Mouse (Mus musculus) kidney, embryonic 14.5 days (tissue): ENCODE results near the gene Kif16b. TPM values are rescaled to one million over a fixed set of nuclear protein-coding genes. Genes with fewer than 3 reads are reported as not detected.

Experiments
- ATAC-seq: fragments of 200-750 bp; cut with Nextera tagmentation; 2 replicates; pipeline ENCODE4 v1.8.0; 2017; ENCODE audit warnings: moderate number of reproducible peaks, mild to moderate bottlenecking, moderate TSS enrichment, moderate library complexity; ENCODE audit not compliant: low FRiP score, low TSS enrichment
- H3K27ac ChIP-seq: fragments of 300-500 bp; sonication (generic); 2 replicates; pipeline ENCODE4 v1.5.1; 2014; ENCODE audit warnings: low read depth, mild to moderate bottlenecking, low read length, moderate library complexity, mixed read lengths
- H3K27me3 ChIP-seq: fragments of 300-500 bp; sonication (generic); 2 replicates; pipeline ENCODE4 v1.6.1; 2014; ENCODE audit warnings: mild to moderate bottlenecking, low read length; ENCODE audit not compliant: control insufficient read depth, insufficient read depth
- H3K36me3 ChIP-seq: fragments of 300-500 bp; sonication (generic); 2 replicates; pipeline ENCODE4 v1.6.1; 2014; ENCODE audit warnings: low read length, mixed read lengths; ENCODE audit not compliant: control insufficient read depth, insufficient read depth
- H3K4me1 ChIP-seq: fragments of 300-500 bp; sonication (generic); 2 replicates; pipeline ENCODE4 v1.6.1; 2014; ENCODE audit warnings: low read length, mixed read lengths; ENCODE audit not compliant: control insufficient read depth, insufficient read depth
- H3K4me2 ChIP-seq: fragments of 300-500 bp; sonication (generic); replicated peaks from 2 replicates; pipeline ENCODE4 v1.6.1; 2014; ENCODE audit warnings: low read depth, mild to moderate bottlenecking, low read length
- H3K4me3 ChIP-seq: fragments of 300-500 bp; sonication (generic); 2 replicates; pipeline ENCODE4 v1.5.1; 2014; ENCODE audit warnings: mild to moderate bottlenecking, low read length
- H3K9ac ChIP-seq: fragments of 300-500 bp; sonication (generic); 2 replicates; pipeline ENCODE4 v1.6.1; 2014; ENCODE audit warnings: low read depth, mild to moderate bottlenecking, low read length, moderate library complexity
- H3K9me3 ChIP-seq: fragments of 300-500 bp; sonication (generic); 2 replicates; pipeline ENCODE4 v1.6.1; 2016; ENCODE audit warnings: low read length; ENCODE audit not compliant: control insufficient read depth
- WGBS: fragments of 180-500 bp; shearing (Covaris S2); extraction: QIAGEN DNeasy Blood & Tissue Kit; methylation state at CpG from one replicate; pipeline ENCODE4 v1.1.7; 2014; 5-methylcytosine and 5-hydroxymethylcytosine counted together
- polyA plus RNA-seq: library from polyadenylated mRNA; unstranded; fragments of >200 nt; fragmentation: Nextera tagmentation; extraction: Ambion mirVana; gene quantifications from 2 replicates; pipeline ENCODE4 v1.2.1, GENCODE M21; 2014

Kif16b gene
- polyA plus RNA-seq, 1 experiment from 2014 or later = 17.1 TPM

GRCm38 (mm10) chr2:142682965-142683709, 218.2 kb downstream of the Kif16b start:
- Histone ChIP-seq H3K4me3 (no peak overlapping the region), H3K27me3 (no peaks in the 10 kb centered on the region), H3K4me1 (no peaks in the 10 kb centered on the region), H3K4me2 (no peak overlapping the region), H3K9ac (no peak overlapping the region), H3K9me3 (no peaks in the 10 kb centered on the region), H3K36me3 (no peaks in the 10 kb centered on the region), H3K27ac (no peak overlapping the region)
- WGBS = 75% methylated on average over 5 of the region's 5 CpGs
- no peak for ATAC-seq

DNA sequence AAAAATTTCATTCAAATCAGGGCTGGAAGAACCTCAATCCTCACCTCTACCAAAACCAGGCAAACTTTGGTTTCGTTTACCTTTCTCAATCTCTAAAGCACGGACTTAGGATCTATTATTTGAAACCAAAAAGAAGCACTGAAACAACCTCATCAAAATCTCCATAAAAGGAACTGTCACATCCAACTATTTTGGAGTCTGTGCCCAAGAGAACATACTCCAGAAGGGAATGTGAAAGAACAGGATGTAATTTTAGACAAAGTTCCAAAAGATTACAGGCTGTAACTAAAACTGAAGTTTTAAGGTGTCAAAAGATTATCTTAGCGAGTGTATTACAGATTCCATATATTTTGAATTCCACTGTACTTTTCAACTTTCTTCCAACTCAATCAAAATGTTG, 232.9 kb downstream of the Kif16b start:
- WGBS = 90% methylated on average over 3 of the region's 3 CpGs
- Histone ChIP-seq H3K36me3 (no peaks in the 10 kb centered on the region), H3K9ac (no peak overlapping the region), H3K4me2 (no peak overlapping the region), H3K27ac (no peak overlapping the region), H3K9me3 (no peaks in the 10 kb centered on the region), H3K4me1 (no peaks in the 10 kb centered on the region), H3K27me3 (no peaks in the 10 kb centered on the region), H3K4me3 (no peak overlapping the region)
- ATAC-seq = no peak

DNA sequence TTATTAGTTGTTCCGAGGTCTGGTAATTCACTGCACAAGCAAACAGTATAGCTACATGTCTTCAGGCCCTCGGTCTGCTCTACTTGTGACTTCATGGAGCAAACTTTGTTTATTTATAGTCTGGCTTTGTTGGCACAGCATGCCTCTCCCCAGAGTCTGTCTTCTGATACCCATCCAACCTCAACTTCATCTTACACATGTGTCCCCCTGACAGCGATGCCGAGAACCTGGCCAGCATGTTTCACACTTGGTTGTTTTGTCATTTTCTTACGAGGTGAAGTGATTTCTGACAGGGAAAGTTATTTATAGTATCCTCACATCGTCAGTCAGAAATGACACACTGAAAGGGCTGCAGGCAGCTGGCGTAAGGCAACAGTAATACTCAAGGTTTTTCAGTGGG, 249.7 kb downstream of the Kif16b start:
- Histone ChIP-seq H3K4me2 (no peak overlapping the region), H3K4me3 (no peak overlapping the region), H3K4me1 (no peaks in the 10 kb centered on the region), H3K27ac (no peak overlapping the region), H3K36me3 (no peaks in the 10 kb centered on the region), H3K27me3 (no peaks in the 10 kb centered on the region), H3K9ac (no peak overlapping the region), H3K9me3 (no peaks in the 10 kb centered on the region)
- 66% methylated on average over 7 of the region's 7 CpGs for WGBS
- no peak for ATAC-seq

DNA sequence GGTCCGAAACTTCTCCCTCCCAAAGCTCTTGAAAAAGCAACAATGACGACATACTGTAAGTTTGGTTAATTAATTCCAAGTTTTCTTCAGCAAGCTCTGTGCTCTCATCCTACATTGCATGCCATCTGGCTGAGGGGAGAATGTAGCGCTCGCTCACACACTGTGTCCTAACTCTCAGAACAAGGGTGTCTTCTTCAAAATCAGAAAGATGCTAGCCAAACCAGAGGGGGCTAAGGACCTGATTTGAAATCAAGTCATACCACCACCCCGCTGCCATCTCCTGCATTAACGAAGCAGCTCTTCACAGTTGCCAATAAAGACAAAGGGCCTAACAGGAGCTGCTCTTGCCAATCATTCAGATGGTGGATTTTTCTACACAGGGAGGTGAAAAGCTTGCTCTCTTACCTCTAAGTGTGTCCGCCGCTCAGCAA, 253.3 kb downstream of the Kif16b start:
- Histone ChIP-seq H3K27ac (no peak overlapping the region), H3K27me3 (no peaks in the 10 kb centered on the region), H3K9me3 (no peaks in the 10 kb centered on the region), H3K4me2 (no peak overlapping the region), H3K4me1 (no peaks in the 10 kb centered on the region), H3K4me3 (no peak overlapping the region), H3K9ac (no peak overlapping the region), H3K36me3 (no peaks in the 10 kb centered on the region)
- 88% methylated on average over 8 of the region's 8 CpGs for WGBS
- ATAC-seq = no peak

- Histone ChIP-seq H3K9ac (no peak overlapping the region), H3K9me3 (no peaks in the 10 kb centered on the region), H3K27ac (no peak overlapping the region), H3K4me1 (no peaks in the 10 kb centered on the region), H3K4me2 (no peak overlapping the region), H3K36me3 (no peaks in the 10 kb centered on the region), H3K4me3 (no peak overlapping the region), H3K27me3 (no peaks in the 10 kb centered on the region)
- ATAC-seq = no peak
- WGBS = 66% methylated on average over 4 of the region's 4 CpGs
These were observed 254.5 kb downstream of the Kif16b start for GRCm38 (mm10) chr2:142646863-142647262.

GRCm38 (mm10) chr2:142641766-142642165, 259.6 kb downstream of the Kif16b start:
- no peak overlapping the region for H3K4me3 ChIP-seq
- H3K27me3 ChIP-seq = no peaks in the 10 kb centered on the region
- no peak overlapping the region for H3K9ac ChIP-seq
- no peak overlapping the region for H3K27ac ChIP-seq
- no peaks in the 10 kb centered on the region for H3K4me1 ChIP-seq
- ATAC-seq = no peak
- H3K4me2 ChIP-seq = no peak overlapping the region
- no peaks in the 10 kb centered on the region for H3K36me3 ChIP-seq
- 92% methylated on average over 2 of the region's 2 CpGs for WGBS
- H3K9me3 ChIP-seq = no peaks in the 10 kb centered on the region

DNA sequence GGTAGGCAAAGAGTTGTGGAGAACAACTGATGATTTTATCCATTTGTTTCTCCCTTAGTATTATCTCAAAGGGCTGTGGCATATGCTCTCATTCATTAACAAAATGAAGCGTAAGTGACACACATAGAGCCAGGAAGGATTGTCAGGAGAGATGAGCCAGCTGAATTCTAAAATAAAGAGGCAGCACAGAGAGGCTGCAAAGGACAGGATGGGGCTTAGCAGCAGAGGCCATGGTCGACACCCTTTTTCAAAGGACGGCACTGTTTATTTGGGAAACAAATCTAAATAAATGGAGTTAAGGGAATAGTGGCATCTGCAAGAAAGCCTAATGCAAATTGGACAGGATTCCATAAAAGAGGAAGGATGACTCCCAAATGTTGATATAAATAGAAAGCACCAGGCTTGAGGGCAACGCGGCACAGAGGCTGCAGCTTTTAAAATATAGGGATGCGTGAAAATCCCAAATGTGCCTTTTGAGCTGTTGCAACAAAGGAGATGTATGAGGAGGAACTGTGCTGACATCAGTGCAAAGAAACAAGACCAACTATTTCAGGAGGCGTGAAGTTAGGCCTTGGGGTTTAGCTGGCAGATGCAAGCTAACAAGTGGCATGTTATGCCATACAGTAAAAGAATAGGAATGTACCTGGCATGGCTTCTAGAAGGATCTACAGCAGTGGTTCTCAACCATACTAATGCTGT, 265.6 kb downstream of the Kif16b start:
- Histone ChIP-seq H3K27me3 (no peaks in the 10 kb centered on the region), H3K9ac (no peak overlapping the region), H3K4me3 (no peak overlapping the region), H3K4me1 (no peaks in the 10 kb centered on the region), H3K9me3 (no peaks in the 10 kb centered on the region), H3K36me3 (no peaks in the 10 kb centered on the region), H3K4me2 (no peak overlapping the region), H3K27ac (no peak overlapping the region)
- ATAC-seq = no peak
- 85% methylated on average over 7 of the region's 7 CpGs for WGBS

DNA sequence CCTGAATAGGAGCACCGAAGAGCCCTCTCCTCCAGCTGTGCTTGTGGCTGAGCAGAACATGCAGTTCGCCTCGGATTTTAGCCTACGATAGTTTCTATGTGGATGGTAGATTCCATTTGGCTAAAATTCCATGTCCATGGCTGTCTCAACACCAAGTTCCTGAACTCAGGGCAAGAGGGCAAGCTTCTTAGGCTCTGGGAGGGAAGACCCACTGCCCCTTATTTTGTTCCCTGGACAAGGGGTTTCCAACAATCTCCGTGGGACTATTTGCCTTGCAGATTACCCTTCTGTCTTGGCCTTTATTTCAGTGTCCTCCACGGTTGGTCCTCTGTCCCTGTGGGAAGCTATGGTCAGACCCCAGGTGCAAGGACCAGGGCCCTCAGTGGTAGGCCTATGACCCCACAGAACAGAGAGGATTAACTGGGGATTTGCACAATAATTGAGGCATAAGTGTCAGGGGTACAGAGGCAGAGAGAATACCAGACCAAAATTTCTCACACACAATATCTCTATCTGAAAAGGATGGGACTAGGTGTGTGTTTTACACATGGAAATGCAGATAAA, 267.3 kb downstream of the Kif16b start:
- Histone ChIP-seq H3K4me1 (no peaks in the 10 kb centered on the region), H3K9ac (no peak overlapping the region), H3K4me3 (no peak overlapping the region), H3K27me3 (no peaks in the 10 kb centered on the region), H3K36me3 (no peaks in the 10 kb centered on the region), H3K4me2 (no peak overlapping the region), H3K9me3 (no peaks in the 10 kb centered on the region), H3K27ac (no peak overlapping the region)
- ATAC-seq = no peak
- 82% methylated on average over 6 of the region's 6 CpGs for WGBS
